Mouse (Mus musculus) gastrocnemius, adult 8-10 months (tissue): ENCODE measurements at regions not wholly inside any gene's neighbourhood (a gene's known extent, or its start where the extent isn't known, plus 50 kb on each side); places are given as distances from the start of the nearest gene placed in this dataset.

Experiments used
- DNase-seq, 2 experiments: peaks; one replicate each; pipeline ENCODE4 v3.0.0; 2022; ENCODE audit warnings: low spot score in 2 of 2

GRCm38 (mm10) chr6:118291426-118291825, 93.9 kb upstream of the Ret start:
- DNase-seq: no peak

- no peak for DNase-seq
Observed at GRCm38 (mm10) chr6:118285246-118285645, 87.7 kb upstream of the Ret start.

- DNase-seq: no peak
Observed at GRCm38 (mm10) chr6:118283949-118284568, 86.5 kb upstream of the Ret start.

DNA sequence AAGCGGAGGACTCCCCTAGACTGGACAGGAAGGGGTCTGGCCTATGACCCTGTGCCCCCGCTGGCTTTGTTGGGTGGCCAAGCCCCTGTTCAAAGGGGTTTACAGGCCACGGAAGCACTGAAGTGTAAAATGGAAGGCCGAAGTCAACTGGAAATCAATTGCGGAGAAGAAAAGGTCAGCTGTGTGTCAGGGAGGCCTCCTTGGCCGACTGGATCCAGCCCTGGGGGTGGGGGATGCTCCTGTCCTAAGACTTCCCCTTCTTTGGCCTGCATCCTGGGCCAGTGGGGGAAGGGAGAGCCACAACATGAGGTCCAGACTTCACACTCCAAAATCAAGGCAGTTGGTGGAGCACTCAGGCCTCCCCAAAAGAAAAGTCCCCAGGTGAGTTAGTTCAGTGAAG, 66.4 kb upstream of the Ret start:
- no peak for DNase-seq

GRCm38 (mm10) chr6:118259881-118260280, 62.4 kb upstream of the Ret start:
- no peak for DNase-seq

DNA sequence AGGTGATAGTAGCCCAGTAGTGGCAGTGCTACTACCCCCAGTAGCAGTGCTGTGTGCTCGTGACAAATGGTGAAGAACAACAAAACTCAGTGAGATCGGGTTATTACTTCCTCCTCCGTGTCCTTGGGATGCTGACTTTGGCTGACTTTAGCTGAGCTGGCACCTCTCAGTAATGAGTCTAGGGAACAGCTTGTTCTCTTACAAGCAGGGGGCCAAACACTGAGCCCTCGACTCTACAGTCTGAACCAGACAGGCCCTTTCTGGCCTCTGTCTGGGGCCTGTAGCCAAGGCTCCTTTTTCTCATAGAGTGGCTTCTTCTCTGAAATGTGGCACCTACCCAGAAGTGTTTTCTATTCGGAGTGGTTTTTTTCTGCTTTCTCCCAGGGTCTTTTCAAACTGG, 57.4 kb upstream of the Ret start:
- no peak for DNase-seq

DNA sequence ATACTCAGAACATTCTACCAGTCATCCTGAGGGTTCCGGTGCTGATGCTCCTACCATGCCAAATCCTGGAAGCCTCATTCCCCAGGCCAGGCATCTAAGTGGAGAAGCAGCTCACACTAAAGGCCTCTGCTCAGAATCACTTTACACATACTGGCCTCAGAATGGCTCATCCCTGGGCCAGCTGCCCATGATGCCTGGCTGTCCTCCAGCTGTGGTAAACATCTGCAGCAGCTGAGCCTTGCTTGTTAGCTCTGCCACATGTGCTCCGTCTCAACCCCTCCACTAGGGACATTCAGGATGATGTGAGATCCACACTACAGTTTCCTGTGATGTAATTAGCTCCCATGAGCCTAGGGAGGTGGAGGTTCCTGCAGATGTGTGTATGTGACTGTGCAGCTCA, 55.2 kb upstream of the Ret start:
- peak; percentile 34 to 58 for DNase-seq

DNA sequence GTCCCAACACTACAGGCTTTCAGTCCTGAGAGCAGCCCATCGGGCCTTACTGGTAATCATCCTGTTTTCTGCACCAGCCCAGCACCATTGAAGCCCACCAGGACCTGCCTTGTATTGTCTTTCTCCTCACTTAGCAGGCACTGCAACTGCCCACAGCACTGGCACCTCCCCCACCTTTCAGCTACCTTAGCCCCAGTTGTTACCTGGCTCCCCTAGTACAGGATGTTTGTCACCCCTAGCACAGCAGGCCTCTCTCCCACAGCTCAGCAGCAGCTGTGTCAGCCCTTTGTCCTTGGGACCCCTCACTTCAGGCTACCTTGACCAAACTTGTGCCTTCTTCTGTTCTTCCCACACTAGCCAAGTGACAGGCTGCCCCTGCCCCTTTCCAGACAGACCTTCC, 53.6 kb upstream of the Ret start:
- no peak for DNase-seq

DNA sequence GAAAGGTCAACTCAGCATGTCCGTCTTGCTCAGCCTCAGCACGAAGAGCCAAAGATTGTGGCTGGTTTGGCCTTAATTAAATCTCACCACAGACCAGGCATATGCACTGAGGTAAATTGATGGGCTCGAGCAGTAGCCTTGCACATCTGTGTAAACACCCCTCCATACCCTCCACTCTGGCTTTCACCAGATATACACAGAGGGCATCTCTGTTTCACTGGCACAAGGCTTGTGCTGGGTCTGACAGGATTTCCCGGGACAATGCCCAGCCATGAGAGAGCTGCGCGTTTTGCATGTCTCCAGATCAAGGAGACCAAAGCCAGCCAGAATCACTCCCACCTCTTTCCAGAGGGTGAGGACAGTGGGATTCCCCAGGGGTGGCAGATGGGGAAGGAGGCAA, 52.5 kb upstream of the Ret start:
- no peak for DNase-seq
